Mouse (Mus musculus): ENCODE measurements around the gene Rplp1. TPM values are rescaled to one million over a fixed set of nuclear protein-coding genes. Genes with fewer than 3 reads are reported as not detected.

Gene Rplp1
- polyA plus RNA-seq, 1 experiment from 2014 or later: 825 TPM

- no peaks in the 10 kb centered on the region for H3K9me3 ChIP-seq (replicated peaks; ENCODE audit: control insufficient read depth, low read length)
- no peaks in the 10 kb centered on the region for H3K27me3 ChIP-seq (ENCODE audit: control insufficient read depth, insufficient read depth, low read depth, low read length)
- H3K4me1 ChIP-seq (ENCODE audit: control insufficient read depth, low read depth, low read length): no peaks in the 10 kb centered on the region
- H3K9ac ChIP-seq (ENCODE audit: low read depth, low read length): no peak overlapping the region
- 68% methylated on average over 8 of the region's 8 CpGs for WGBS (ENCODE audit: insufficient replicate concordance)
- no peak overlapping the region for H3K4me3 ChIP-seq (ENCODE audit: low read depth, low read length)
- H3K36me3 ChIP-seq (ENCODE audit: control insufficient read depth, insufficient read depth): no peaks in the 10 kb centered on the region
- no peak overlapping the region for H3K27ac ChIP-seq (ENCODE audit: low read length)
- no peak for ATAC-seq (ENCODE audit: low read depth)
- no peak overlapping the region for H3K4me2 ChIP-seq (ENCODE audit: low read depth, low read length)
These were observed 24.5 kb downstream of the Rplp1 start for GRCm38 (mm10) chr9:61889855-61890254.

GRCm38 (mm10) chr9:61887661-61888379 is 26.5 kb downstream of the Rplp1 start:
- H3K4me3 ChIP-seq (ENCODE audit: low read depth, low read length): no peak overlapping the region
- 62% methylated on average over 11 of the region's 11 CpGs for WGBS (ENCODE audit: insufficient replicate concordance)
- H3K9me3 ChIP-seq (replicated peaks; ENCODE audit: control insufficient read depth, low read length): no peaks in the 10 kb centered on the region
- H3K27me3 ChIP-seq (ENCODE audit: control insufficient read depth, insufficient read depth, low read depth, low read length): no peaks in the 10 kb centered on the region
- no peak for ATAC-seq (ENCODE audit: low read depth)
- no peaks in the 10 kb centered on the region for H3K36me3 ChIP-seq (ENCODE audit: control insufficient read depth, insufficient read depth)
- H3K9ac ChIP-seq (ENCODE audit: low read depth, low read length): no peak overlapping the region
- H3K4me1 ChIP-seq (ENCODE audit: control insufficient read depth, low read depth, low read length): no peaks in the 10 kb centered on the region
- H3K27ac ChIP-seq (ENCODE audit: low read length): no peak overlapping the region
- no peak overlapping the region for H3K4me2 ChIP-seq (ENCODE audit: low read depth, low read length)

GRCm38 (mm10) chr9:61885964-61886363 is 28.4 kb downstream of the Rplp1 start:
- Histone ChIP-seq H3K36me3 (ENCODE audit: control insufficient read depth, insufficient read depth) (no peaks in the 10 kb centered on the region), H3K4me2 (ENCODE audit: low read depth, low read length) (no peak overlapping the region), H3K4me1 (ENCODE audit: control insufficient read depth, low read depth, low read length) (no peaks in the 10 kb centered on the region), H3K4me3 (ENCODE audit: low read depth, low read length) (no peak overlapping the region), H3K9ac (ENCODE audit: low read depth, low read length) (no peak overlapping the region), H3K27me3 (ENCODE audit: control insufficient read depth, insufficient read depth, low read depth, low read length) (no peaks in the 10 kb centered on the region), H3K9me3 (replicated peaks; ENCODE audit: control insufficient read depth, low read length) (no peaks in the 10 kb centered on the region), H3K27ac (ENCODE audit: low read length) (no peak overlapping the region)
- 65% methylated on average over 7 of the region's 7 CpGs for WGBS (ENCODE audit: insufficient replicate concordance)
- no peak for ATAC-seq (ENCODE audit: low read depth)

- H3K4me2 ChIP-seq (ENCODE audit: low read depth, low read length): no peak overlapping the region
- no peaks in the 10 kb centered on the region for H3K27me3 ChIP-seq (ENCODE audit: control insufficient read depth, insufficient read depth, low read depth, low read length)
- ATAC-seq (ENCODE audit: low read depth): 0 out of 2 replicates have a peak, but pooled peaks have one; percentile 27
- WGBS (ENCODE audit: insufficient replicate concordance): 67% methylated on average over 13 of the region's 13 CpGs
- no peak overlapping the region for H3K27ac ChIP-seq (ENCODE audit: low read length)
- H3K4me3 ChIP-seq (ENCODE audit: low read depth, low read length): no peak overlapping the region
- no peaks in the 10 kb centered on the region for H3K4me1 ChIP-seq (ENCODE audit: control insufficient read depth, low read depth, low read length)
- no peak overlapping the region for H3K9ac ChIP-seq (ENCODE audit: low read depth, low read length)
- no peaks in the 10 kb centered on the region for H3K9me3 ChIP-seq (replicated peaks; ENCODE audit: control insufficient read depth, low read length)
- no peaks in the 10 kb centered on the region for H3K36me3 ChIP-seq (ENCODE audit: control insufficient read depth, insufficient read depth)
These were observed 29.4 kb downstream of the Rplp1 start for GRCm38 (mm10) chr9:61884936-61885335.

GRCm38 (mm10) chr9:61884375-61884774 is 30.0 kb downstream of the Rplp1 start:
- Histone ChIP-seq H3K27me3 (ENCODE audit: control insufficient read depth, insufficient read depth, low read depth, low read length) (no peaks in the 10 kb centered on the region), H3K4me1 (ENCODE audit: control insufficient read depth, low read depth, low read length) (no peaks in the 10 kb centered on the region)
- WGBS (ENCODE audit: insufficient replicate concordance): 67% methylated on average over 7 of the region's 7 CpGs

GRCm38 (mm10) chr9:61882179-61882578 is 32.2 kb downstream of the Rplp1 start:
- no peaks in the 10 kb centered on the region for H3K4me1 ChIP-seq (ENCODE audit: control insufficient read depth, low read depth, low read length)
- no peak overlapping the region for H3K4me3 ChIP-seq (ENCODE audit: low read depth, low read length)
- no peak overlapping the region for H3K4me2 ChIP-seq (ENCODE audit: low read depth, low read length)
- WGBS (ENCODE audit: insufficient replicate concordance): 26% methylated on average over 3 of the region's 3 CpGs
- no peak overlapping the region for H3K27ac ChIP-seq (ENCODE audit: low read length)
- H3K36me3 ChIP-seq (ENCODE audit: control insufficient read depth, insufficient read depth): no peaks in the 10 kb centered on the region
- no peaks in the 10 kb centered on the region for H3K27me3 ChIP-seq (ENCODE audit: control insufficient read depth, insufficient read depth, low read depth, low read length)
- no peak for ATAC-seq (ENCODE audit: low read depth)
- H3K9me3 ChIP-seq (replicated peaks; ENCODE audit: control insufficient read depth, low read length): no peaks in the 10 kb centered on the region
- H3K9ac ChIP-seq (ENCODE audit: low read depth, low read length): no peak overlapping the region

More at GRCm38 (mm10) chr9:61884375-61884774, 30.0 kb downstream of the Rplp1 start:
- ATAC-seq (ENCODE audit: low read depth): no peak
- H3K27ac ChIP-seq (ENCODE audit: low read length): no peak overlapping the region
- H3K9me3 ChIP-seq (replicated peaks; ENCODE audit: control insufficient read depth, low read length): no peaks in the 10 kb centered on the region
- no peak overlapping the region for H3K9ac ChIP-seq (ENCODE audit: low read depth, low read length)
- no peak overlapping the region for H3K4me2 ChIP-seq (ENCODE audit: low read depth, low read length)
- no peak overlapping the region for H3K4me3 ChIP-seq (ENCODE audit: low read depth, low read length)
- no peaks in the 10 kb centered on the region for H3K36me3 ChIP-seq (ENCODE audit: control insufficient read depth, insufficient read depth)

GRCm38 (mm10) chr9:61878889-61879288 is 35.5 kb downstream of the Rplp1 start:
- ATAC-seq (ENCODE audit: low read depth): no peak
- Histone ChIP-seq H3K27me3 (ENCODE audit: control insufficient read depth, insufficient read depth, low read depth, low read length) (no peaks in the 10 kb centered on the region), H3K4me1 (ENCODE audit: control insufficient read depth, low read depth, low read length) (no peaks in the 10 kb centered on the region), H3K36me3 (ENCODE audit: control insufficient read depth, insufficient read depth) (no peaks in the 10 kb centered on the region), H3K9me3 (replicated peaks; ENCODE audit: control insufficient read depth, low read length) (no peaks in the 10 kb centered on the region), H3K27ac (ENCODE audit: low read length) (no peak overlapping the region), H3K9ac (ENCODE audit: low read depth, low read length) (no peak overlapping the region), H3K4me2 (ENCODE audit: low read depth, low read length) (no peak overlapping the region), H3K4me3 (ENCODE audit: low read depth, low read length) (no peak overlapping the region)
- whole genome bisulfite sequencing (ENCODE audit: insufficient replicate concordance): 12% methylated on average over 2 of the region's 2 CpGs

- no peaks in the 10 kb centered on the region for H3K27me3 ChIP-seq (ENCODE audit: control insufficient read depth, insufficient read depth, low read depth, low read length)
- H3K4me3 ChIP-seq (ENCODE audit: low read depth, low read length): no peak overlapping the region
- H3K9ac ChIP-seq (ENCODE audit: low read depth, low read length): no peak overlapping the region
- no peaks in the 10 kb centered on the region for H3K36me3 ChIP-seq (ENCODE audit: control insufficient read depth, insufficient read depth)
- no peaks in the 10 kb centered on the region for H3K9me3 ChIP-seq (replicated peaks; ENCODE audit: control insufficient read depth, low read length)
- ATAC-seq (ENCODE audit: low read depth): no peak
- no peak overlapping the region for H3K27ac ChIP-seq (ENCODE audit: low read length)
- 29% methylated on average over 22 of the region's 22 CpGs for WGBS (ENCODE audit: insufficient replicate concordance)
- H3K4me2 ChIP-seq (ENCODE audit: low read depth, low read length): no peak overlapping the region
- H3K4me1 ChIP-seq (ENCODE audit: control insufficient read depth, low read depth, low read length): peaks cover 1% of the 10 kb centered on the region; the same call in 1 of the 2 replicates
These were observed 36.8 kb downstream of the Rplp1 start for GRCm38 (mm10) chr9:61877373-61878112.

- H3K36me3 ChIP-seq (ENCODE audit: control insufficient read depth, insufficient read depth): no peaks in the 10 kb centered on the region
These were observed 41.0 kb downstream of the Rplp1 start for GRCm38 (mm10) chr9:61873325-61873724.

More at GRCm38 (mm10) chr9:61873325-61873724, 41.0 kb downstream of the Rplp1 start:
- Histone ChIP-seq H3K4me2 (ENCODE audit: low read depth, low read length) (no peak overlapping the region), H3K9ac (ENCODE audit: low read depth, low read length) (no peak overlapping the region), H3K27me3 (ENCODE audit: control insufficient read depth, insufficient read depth, low read depth, low read length) (no peaks in the 10 kb centered on the region), H3K9me3 (replicated peaks; ENCODE audit: control insufficient read depth, low read length) (no peaks in the 10 kb centered on the region), H3K4me1 (ENCODE audit: control insufficient read depth, low read depth, low read length) (peaks cover 2% of the 10 kb centered on the region; the same call in 1 of the 2 replicates), H3K27ac (ENCODE audit: low read length) (no peak overlapping the region), H3K4me3 (ENCODE audit: low read depth, low read length) (no peak overlapping the region)
- no peak for ATAC-seq (ENCODE audit: low read depth)
- WGBS (ENCODE audit: insufficient replicate concordance): 13% methylated on average over 8 of the region's 8 CpGs
